Mouse (Mus musculus) kidney, embryonic 16.5 days (tissue): ENCODE measurements at regions not wholly inside any gene's neighbourhood (a gene's known extent, or its start where the extent isn't known, plus 50 kb on each side); places are given as distances from the start of the nearest gene placed in this dataset.

Source experiments
- ATAC-seq: fragments of 200-750 bp; cut with Nextera tagmentation; 2 replicates; pipeline ENCODE4 v1.8.0; 2017; ENCODE audit warnings: moderate TSS enrichment; ENCODE audit not compliant: low FRiP score, low TSS enrichment
- H3K27ac ChIP-seq: fragments of 300-500 bp; sonication (generic); 2 replicates; pipeline ENCODE4 v1.5.1; 2014; ENCODE audit warnings: low read length
- H3K27me3 ChIP-seq: fragments of 300-500 bp; sonication (generic); 2 replicates; pipeline ENCODE4 v1.6.1; 2014; ENCODE audit warnings: low read length, control low read depth, mixed read lengths; ENCODE audit not compliant: insufficient read depth
- H3K36me3 ChIP-seq: fragments of 300-500 bp; sonication (generic); 2 replicates; pipeline ENCODE4 v1.6.1; 2014; ENCODE audit warnings: low read length, control low read depth, mixed read lengths; ENCODE audit not compliant: insufficient read depth
- H3K4me1 ChIP-seq: fragments of 300-500 bp; sonication (generic); 2 replicates; pipeline ENCODE4 v1.6.1; 2014; ENCODE audit warnings: low read length, control low read depth, mixed read lengths; ENCODE audit not compliant: insufficient read depth
- H3K4me2 ChIP-seq: fragments of 300-500 bp; sonication (generic); replicated peaks from 2 replicates; pipeline ENCODE4 v1.6.1; 2014; ENCODE audit warnings: low read depth, low read length
- H3K4me3 ChIP-seq: fragments of 300-500 bp; sonication (generic); 2 replicates; pipeline ENCODE4 v1.5.1; 2014; ENCODE audit warnings: mild to moderate bottlenecking, low read length
- H3K9ac ChIP-seq: fragments of 300-500 bp; sonication (generic); replicated peaks from 2 replicates; pipeline ENCODE4 v1.6.1; 2014; ENCODE audit warnings: low read length
- H3K9me3 ChIP-seq: fragments of 300-500 bp; sonication (generic); 2 replicates; pipeline ENCODE4 v1.6.1; 2016; ENCODE audit warnings: low read length, control low read depth
- WGBS: fragments of 180-500 bp; shearing (Covaris S2); extraction: QIAGEN DNeasy Blood & Tissue Kit; methylation state at CpG from one replicate; pipeline ENCODE4 v1.1.7; 2014; 5-methylcytosine and 5-hydroxymethylcytosine counted together

- Histone ChIP-seq H3K36me3 (no peaks in the 10 kb centered on the region), H3K4me2 (no peak overlapping the region), H3K4me3 (no peak overlapping the region), H3K9me3 (no peaks in the 10 kb centered on the region), H3K27me3 (no peaks in the 10 kb centered on the region), H3K27ac (no peak overlapping the region), H3K4me1 (no peaks in the 10 kb centered on the region), H3K9ac (no peak overlapping the region)
- ATAC-seq: no peak
- 80% methylated on average over 9 of the region's 9 CpGs for WGBS
Measured at GRCm38 (mm10) chr9:24888282-24888681, 114.2 kb upstream of the Tbx20 start.

- H3K4me1 ChIP-seq: no peaks in the 10 kb centered on the region
- no peaks in the 10 kb centered on the region for H3K27me3 ChIP-seq
- no peaks in the 10 kb centered on the region for H3K36me3 ChIP-seq
- no peak overlapping the region for H3K4me2 ChIP-seq
- ATAC-seq: peak; percentile 94
- H3K27ac ChIP-seq: peak overlapping the region; percentile 50; the same call in 1 of the 2 replicates
- H3K4me3 ChIP-seq: no peak overlapping the region
- no peaks in the 10 kb centered on the region for H3K9me3 ChIP-seq
- no peak overlapping the region for H3K9ac ChIP-seq
- 57% methylated on average over 13 of the region's 13 CpGs for WGBS
Measured at GRCm38 (mm10) chr9:24896498-24897261, 122.6 kb upstream of the Tbx20 start.

DNA sequence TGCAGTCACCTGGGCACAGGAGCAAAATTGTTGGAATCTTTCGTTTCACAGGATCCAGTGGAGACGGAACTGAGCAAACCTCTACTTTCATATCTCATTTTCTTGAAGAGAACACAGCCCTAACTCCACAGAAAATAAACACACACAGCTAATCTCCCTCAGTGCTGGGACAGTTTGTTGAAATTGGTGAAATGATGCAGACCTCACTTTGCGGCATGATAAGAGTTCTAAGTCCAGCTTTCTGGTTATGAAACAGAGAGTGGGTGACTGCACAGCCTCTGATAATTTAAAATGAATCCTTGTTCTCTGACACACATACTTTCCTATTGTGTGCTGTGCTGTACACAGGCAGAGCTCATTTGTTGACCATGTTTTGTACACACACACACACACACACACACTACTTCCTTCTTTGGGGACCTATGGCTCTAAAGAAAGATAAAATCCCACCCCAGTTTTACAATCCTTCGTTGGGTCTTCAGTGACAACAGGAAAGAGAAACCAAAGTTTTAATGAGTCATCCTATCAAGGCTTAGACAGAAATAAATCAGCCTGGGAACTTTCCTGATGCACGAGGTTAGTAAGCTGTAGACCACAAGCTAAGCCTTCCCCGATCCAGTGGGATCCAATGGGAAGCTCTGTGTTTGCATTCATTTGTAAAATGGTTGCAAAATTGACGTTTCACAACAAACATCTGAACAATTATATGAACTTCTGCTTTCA, 125.3 kb upstream of the Tbx20 start:
- 60% methylated on average over 7 of the region's 7 CpGs for WGBS
- no peak for ATAC-seq

DNA sequence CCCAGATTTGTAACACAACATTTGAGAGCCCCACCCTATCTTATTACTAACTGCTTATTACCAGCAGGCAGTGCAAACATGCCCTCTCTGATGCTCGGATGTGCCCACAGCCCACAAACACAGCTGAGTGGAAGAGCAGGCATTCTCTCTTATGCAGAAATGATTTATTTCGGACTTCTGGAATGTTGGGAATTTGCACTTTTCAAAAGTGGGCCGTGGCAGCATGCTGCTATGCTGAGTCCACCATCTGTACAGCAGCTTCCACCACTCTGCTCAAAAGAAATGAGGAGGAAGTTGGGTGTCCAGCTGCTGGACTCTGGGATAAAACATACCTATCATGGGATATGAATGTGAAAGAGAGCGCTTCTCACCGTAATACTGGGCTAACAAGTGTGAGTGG, 129.6 kb upstream of the Tbx20 start:
- Histone ChIP-seq H3K27me3 (no peaks in the 10 kb centered on the region), H3K4me2 (no peak overlapping the region), H3K9ac (no peak overlapping the region), H3K36me3 (no peaks in the 10 kb centered on the region), H3K4me3 (no peak overlapping the region), H3K27ac (no peak overlapping the region), H3K4me1 (no peaks in the 10 kb centered on the region), H3K9me3 (no peaks in the 10 kb centered on the region)
- WGBS: 73% methylated on average over 5 of the region's 5 CpGs
- ATAC-seq: no peak

More for the DNA sequence above, 125.3 kb upstream of the Tbx20 start:
- Histone ChIP-seq H3K9ac (no peak overlapping the region), H3K27ac (no peak overlapping the region), H3K36me3 (no peaks in the 10 kb centered on the region), H3K4me1 (no peaks in the 10 kb centered on the region), H3K4me2 (no peak overlapping the region), H3K9me3 (no peaks in the 10 kb centered on the region), H3K4me3 (no peak overlapping the region), H3K27me3 (no peaks in the 10 kb centered on the region)

DNA sequence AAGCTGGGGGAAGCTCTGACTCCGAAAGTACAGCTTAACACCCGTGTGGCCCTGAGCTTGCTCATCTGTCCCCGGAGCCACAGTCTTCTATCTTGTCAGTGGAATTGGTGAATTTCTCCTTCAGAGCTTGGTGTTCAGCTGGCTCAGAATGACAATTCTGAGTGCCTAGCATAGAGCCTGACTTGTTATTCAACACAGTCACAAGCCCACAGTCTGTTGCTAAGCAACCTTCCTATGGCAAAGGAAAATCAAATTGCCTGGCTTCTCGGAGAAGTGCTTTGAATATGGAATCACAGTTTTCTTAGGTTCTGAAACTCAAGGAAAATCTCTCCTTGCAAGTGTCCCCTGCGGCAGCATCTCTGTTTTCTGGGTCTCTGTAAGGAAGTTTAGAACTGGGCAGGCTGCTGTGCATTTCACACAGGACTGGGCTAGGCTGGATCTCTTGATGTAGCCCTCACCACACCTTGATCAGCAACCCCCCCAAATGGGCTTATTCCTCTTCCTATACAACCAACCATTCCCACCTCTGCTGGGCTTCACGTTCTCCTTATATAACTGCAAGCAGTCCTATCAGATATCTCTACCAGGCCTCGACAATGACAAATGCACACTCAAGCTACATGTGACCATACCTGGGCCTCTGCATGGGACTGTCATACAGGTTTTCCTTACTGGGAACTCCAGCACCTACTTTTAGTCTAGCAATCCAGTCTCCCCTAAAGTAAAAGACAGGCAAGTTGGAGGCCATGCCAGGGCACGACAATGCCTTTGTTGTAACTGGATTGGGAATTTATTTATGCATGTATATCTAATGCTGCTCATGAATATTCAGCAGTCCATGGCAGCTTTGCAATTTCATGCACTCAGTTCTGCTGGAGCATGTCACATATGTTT, 135.2 kb upstream of the Tbx20 start:
- no peaks in the 10 kb centered on the region for H3K9me3 ChIP-seq
- H3K36me3 ChIP-seq: no peaks in the 10 kb centered on the region
- H3K4me2 ChIP-seq: no peak overlapping the region
- H3K27me3 ChIP-seq: no peaks in the 10 kb centered on the region
- H3K4me3 ChIP-seq: no peak overlapping the region
- no peak overlapping the region for H3K9ac ChIP-seq
- 75% methylated on average over 8 of the region's 8 CpGs for WGBS
- ATAC-seq: no peak
- H3K27ac ChIP-seq: no peak overlapping the region
- H3K4me1 ChIP-seq: no peaks in the 10 kb centered on the region

DNA sequence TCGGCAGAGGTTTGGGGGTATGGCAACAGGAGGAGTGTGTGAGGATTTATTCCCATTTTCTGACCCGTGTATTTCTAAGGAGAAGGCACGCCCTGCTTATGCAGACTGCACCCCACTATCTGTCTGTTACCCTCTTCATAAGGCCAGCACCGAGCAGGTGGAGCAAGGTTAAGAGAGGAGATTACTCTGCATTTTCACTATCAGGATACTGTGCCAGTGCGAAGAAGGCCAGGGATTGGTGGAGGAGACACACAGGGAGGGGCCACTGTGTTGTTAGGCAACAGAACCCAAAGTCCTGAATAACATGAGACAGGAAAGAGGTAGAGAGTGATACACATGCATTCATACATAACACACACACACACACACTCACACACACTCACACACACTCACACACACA, 136.6 kb upstream of the Tbx20 start:
- no peak for ATAC-seq

GRCm38 (mm10) chr9:24920031-24920445, 145.9 kb upstream of the Tbx20 start:
- ATAC-seq: no peak
- H3K9me3 ChIP-seq: no peaks in the 10 kb centered on the region
- H3K27me3 ChIP-seq: no peaks in the 10 kb centered on the region
- H3K4me3 ChIP-seq: no peak overlapping the region
- no peaks in the 10 kb centered on the region for H3K36me3 ChIP-seq
- 86% methylated on average over 9 of the region's 9 CpGs for WGBS
- no peak overlapping the region for H3K4me2 ChIP-seq
- no peak overlapping the region for H3K9ac ChIP-seq
- no peaks in the 10 kb centered on the region for H3K4me1 ChIP-seq
- H3K27ac ChIP-seq: no peak overlapping the region

More for the DNA sequence above, 136.6 kb upstream of the Tbx20 start:
- H3K9me3 ChIP-seq: no peaks in the 10 kb centered on the region
- no peak overlapping the region for H3K4me2 ChIP-seq
- no peak overlapping the region for H3K4me3 ChIP-seq
- H3K27ac ChIP-seq: no peak overlapping the region
- 68% methylated on average over 5 of the region's 5 CpGs for WGBS
- no peaks in the 10 kb centered on the region for H3K27me3 ChIP-seq
- no peaks in the 10 kb centered on the region for H3K4me1 ChIP-seq
- no peaks in the 10 kb centered on the region for H3K36me3 ChIP-seq
- no peak overlapping the region for H3K9ac ChIP-seq

DNA sequence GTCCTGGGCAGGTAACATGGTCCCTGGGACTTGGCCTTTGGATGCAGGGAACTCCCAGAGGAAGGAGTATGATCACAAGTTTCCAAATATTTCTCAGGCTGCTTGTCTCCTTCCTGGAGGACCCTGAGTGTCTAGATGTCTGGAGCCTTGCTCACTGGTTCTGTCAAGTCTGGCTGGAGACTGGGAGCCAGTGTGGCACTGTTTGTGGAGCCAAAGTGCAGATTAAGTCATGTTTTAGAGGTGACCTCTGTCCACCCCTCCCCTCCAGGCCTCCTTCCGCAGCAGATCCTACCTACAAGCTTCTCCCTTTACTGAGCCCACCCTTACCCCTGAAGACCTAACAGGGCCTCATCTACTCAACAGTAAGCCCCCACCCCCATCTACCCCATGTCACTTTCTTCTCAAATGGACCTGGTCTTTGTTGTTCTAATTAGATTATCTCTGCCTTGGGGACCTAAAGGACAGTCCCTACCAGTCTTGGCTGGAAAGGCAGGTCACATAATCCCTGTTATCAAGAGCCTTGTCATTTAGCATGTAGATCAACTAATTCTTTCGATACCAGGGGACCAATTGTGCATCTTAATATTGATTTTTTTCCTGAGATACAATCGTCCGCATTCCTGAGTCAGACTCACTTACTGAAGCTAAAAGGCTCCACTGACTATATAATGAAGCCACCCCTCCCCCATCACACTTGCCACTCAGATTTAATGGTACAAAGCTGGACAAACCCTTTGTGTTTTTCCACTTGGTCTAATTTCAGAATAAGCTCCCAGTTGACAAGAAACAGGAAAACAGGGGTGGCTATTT, 148.2 kb upstream of the Tbx20 start:
- H3K27me3 ChIP-seq: no peaks in the 10 kb centered on the region
- no peak for ATAC-seq
- no peak overlapping the region for H3K4me2 ChIP-seq
- no peak overlapping the region for H3K27ac ChIP-seq
- no peak overlapping the region for H3K9ac ChIP-seq
- H3K9me3 ChIP-seq: no peaks in the 10 kb centered on the region
- no peaks in the 10 kb centered on the region for H3K36me3 ChIP-seq
- H3K4me3 ChIP-seq: no peak overlapping the region
- no peaks in the 10 kb centered on the region for H3K4me1 ChIP-seq
- 70% methylated on average over 4 of the region's 4 CpGs for WGBS

GRCm38 (mm10) chr9:24923514-24923913, 149.4 kb upstream of the Tbx20 start:
- 88% methylated on average over 5 of the region's 5 CpGs for WGBS

More at GRCm38 (mm10) chr9:24923514-24923913, 149.4 kb upstream of the Tbx20 start:
- no peaks in the 10 kb centered on the region for H3K27me3 ChIP-seq
- no peaks in the 10 kb centered on the region for H3K4me1 ChIP-seq
- H3K27ac ChIP-seq: no peak overlapping the region
- H3K4me2 ChIP-seq: no peak overlapping the region
- ATAC-seq: no peak
- H3K4me3 ChIP-seq: no peak overlapping the region
- no peaks in the 10 kb centered on the region for H3K9me3 ChIP-seq
- no peaks in the 10 kb centered on the region for H3K36me3 ChIP-seq
- no peak overlapping the region for H3K9ac ChIP-seq
